Mouse (Mus musculus) lung, embryonic 16.5 days (tissue): ENCODE measurements around the gene Zfp949. TPM values are rescaled to one million over a fixed set of nuclear protein-coding genes. Genes with fewer than 3 reads are reported as not detected.
A peak's percentile ranks its signal among the peaks of the same experiment; 100 is the strongest.

Experiments used
- ATAC-seq: fragments of 200-750 bp; cut with Nextera tagmentation; 2 replicates; pipeline ENCODE4 v1.8.0; 2017; ENCODE audit warnings: low read depth, mild to moderate bottlenecking, moderate library complexity
- H3K27ac ChIP-seq: fragments of 300-500 bp; sonication (generic); 2 replicates; pipeline ENCODE4 v1.5.1; 2014; ENCODE audit warnings: mild to moderate bottlenecking, control low read depth, low read length
- H3K27me3 ChIP-seq: fragments of 300-500 bp; sonication (generic); 2 replicates; pipeline ENCODE4 v1.6.1; 2014; ENCODE audit warnings: low read depth, low read length, mixed read lengths; ENCODE audit not compliant: control insufficient read depth, insufficient read depth
- H3K36me3 ChIP-seq: fragments of 300-500 bp; sonication (generic); 2 replicates; pipeline ENCODE4 v1.6.1; 2014; ENCODE audit warnings: low read length; ENCODE audit not compliant: control insufficient read depth, insufficient read depth
- H3K4me1 ChIP-seq: fragments of 300-500 bp; sonication (generic); replicated peaks from 2 replicates; pipeline ENCODE4 v1.6.1; 2014; ENCODE audit warnings: low read length, mixed read lengths; ENCODE audit not compliant: control insufficient read depth, insufficient read depth
- H3K4me2 ChIP-seq: fragments of 300-500 bp; sonication (generic); 2 replicates; pipeline ENCODE4 v1.6.1; 2014; ENCODE audit warnings: low read depth, low read length, control low read depth
- H3K4me3 ChIP-seq: fragments of 300-500 bp; sonication (generic); 2 replicates; pipeline ENCODE4 v1.5.1; 2014; ENCODE audit warnings: mild to moderate bottlenecking, low read length, control low read depth
- H3K9ac ChIP-seq: fragments of 300-500 bp; sonication (generic); 2 replicates; pipeline ENCODE4 v1.6.1; 2014; ENCODE audit warnings: low read length, control low read depth
- H3K9me3 ChIP-seq: fragments of 300-500 bp; sonication (generic); 2 replicates; pipeline ENCODE4 v1.6.1; 2016; ENCODE audit warnings: low read length; ENCODE audit not compliant: control insufficient read depth
- WGBS: fragments of 180-500 bp; shearing (Covaris S2); extraction: QIAGEN DNeasy Blood & Tissue Kit; methylation state at CpG from one replicate; pipeline ENCODE4 v1.1.7; 2014; 5-methylcytosine and 5-hydroxymethylcytosine counted together
- polyA plus RNA-seq: library from polyadenylated mRNA; unstranded; fragments of >200 nt; fragmentation: Nextera tagmentation; extraction: Ambion mirVana; gene quantifications from 2 replicates; pipeline ENCODE4 v1.2.1, GENCODE M21; 2015

The Zfp949 gene
- polyA plus RNA-seq, 1 experiment from 2014 or later = 12.5 TPM

GRCm38 (mm10) chr9:88521961-88522568, 25.8 kb upstream of the Zfp949 start:
- Histone ChIP-seq H3K4me2 (peak overlapping the region; percentile 55), H3K27ac (peak overlapping the region; percentile 94), H3K27me3 (no peaks in the 10 kb centered on the region), H3K36me3 (peaks cover 10% of the 10 kb centered on the region), H3K9me3 (no peaks in the 10 kb centered on the region), H3K4me3 (peak overlapping the region; percentile 67), H3K9ac (peak overlapping the region; percentile 83), H3K4me1 (peaks cover 9% of the 10 kb centered on the region)
- ATAC-seq = no peak
- under 1% methylated on average over 10 of the region's 10 CpGs for WGBS

DNA sequence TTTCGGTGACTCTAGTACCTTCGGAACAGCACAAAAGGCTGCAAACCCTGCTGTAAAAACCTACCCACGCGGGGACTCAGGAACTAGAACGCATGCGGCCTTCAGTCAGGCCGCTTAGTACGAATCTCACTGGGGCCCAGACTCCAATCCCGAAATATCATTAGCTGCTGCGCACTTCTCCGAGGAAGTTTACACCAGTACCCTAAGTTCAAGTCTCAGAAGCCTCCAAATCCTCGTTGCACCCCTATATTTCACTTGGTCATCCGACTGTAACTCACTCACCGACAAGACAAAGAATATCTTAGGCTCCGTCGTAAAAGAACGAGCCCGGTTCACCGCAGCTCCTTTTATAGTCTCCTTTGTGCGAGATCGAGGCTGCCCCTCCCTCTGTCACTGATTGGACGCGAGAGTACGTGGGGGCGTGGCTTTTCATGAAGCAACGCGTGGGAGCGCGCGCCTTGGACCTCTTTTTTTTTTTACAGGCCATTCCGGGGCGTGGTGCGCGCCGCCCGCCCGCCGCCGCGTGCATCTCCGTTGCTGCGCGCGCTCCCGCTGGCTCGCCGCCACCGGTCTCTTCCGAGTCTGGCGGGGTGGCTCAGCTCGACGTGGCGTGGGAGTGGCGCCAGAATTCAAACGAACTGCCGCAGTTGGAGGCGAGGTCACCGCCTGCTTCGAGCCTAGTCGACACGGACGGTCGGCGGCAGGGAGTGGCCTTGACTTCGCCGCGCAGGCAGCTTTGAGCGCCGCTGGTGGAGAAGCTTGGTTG, 25.1 kb upstream of the Zfp949 start:
- Histone ChIP-seq H3K27me3 (no peaks in the 10 kb centered on the region), H3K9me3 (no peaks in the 10 kb centered on the region), H3K4me2 (peak overlapping the region; percentile 85), H3K36me3 (peaks cover 10% of the 10 kb centered on the region), H3K4me1 (peaks cover 9% of the 10 kb centered on the region), H3K4me3 (peak overlapping the region; percentile 67), H3K27ac (peak overlapping the region; percentile 94), H3K9ac (peak overlapping the region; percentile 83)
- WGBS = under 1% methylated on average over 69 of the region's 69 CpGs
- ATAC-seq = peak; percentile 96

GRCm38 (mm10) chr9:88523335-88523668, 24.5 kb upstream of the Zfp949 start:
- Histone ChIP-seq H3K4me3 (peak overlapping the region; percentile 67), H3K27me3 (no peaks in the 10 kb centered on the region), H3K9ac (peak overlapping the region; percentile 71), H3K4me1 (peaks cover 9% of the 10 kb centered on the region), H3K9me3 (no peaks in the 10 kb centered on the region), H3K27ac (peak overlapping the region; percentile 94), H3K36me3 (peaks cover 10% of the 10 kb centered on the region), H3K4me2 (peak overlapping the region; percentile 85)
- ATAC-seq = no peak
- WGBS = under 1% methylated on average over 16 of the region's 16 CpGs

- no peak overlapping the region for H3K4me3 ChIP-seq
- H3K4me2 ChIP-seq = no peak overlapping the region
- peaks cover 9% of the 10 kb centered on the region for H3K4me1 ChIP-seq
- peaks cover 10% of the 10 kb centered on the region for H3K36me3 ChIP-seq
- H3K27me3 ChIP-seq = no peaks in the 10 kb centered on the region
- H3K9me3 ChIP-seq = no peaks in the 10 kb centered on the region
- WGBS = 91% methylated on average over 2 of the region's 2 CpGs
- ATAC-seq = no peak
- H3K27ac ChIP-seq = no peak overlapping the region
- H3K9ac ChIP-seq = no peak overlapping the region
These were observed 23.5 kb upstream of the Zfp949 start for GRCm38 (mm10) chr9:88524367-88524766.

- WGBS = 65% methylated on average over 3 of the region's 3 CpGs
These were observed 23.0 kb upstream of the Zfp949 start for GRCm38 (mm10) chr9:88524796-88525195.

DNA sequence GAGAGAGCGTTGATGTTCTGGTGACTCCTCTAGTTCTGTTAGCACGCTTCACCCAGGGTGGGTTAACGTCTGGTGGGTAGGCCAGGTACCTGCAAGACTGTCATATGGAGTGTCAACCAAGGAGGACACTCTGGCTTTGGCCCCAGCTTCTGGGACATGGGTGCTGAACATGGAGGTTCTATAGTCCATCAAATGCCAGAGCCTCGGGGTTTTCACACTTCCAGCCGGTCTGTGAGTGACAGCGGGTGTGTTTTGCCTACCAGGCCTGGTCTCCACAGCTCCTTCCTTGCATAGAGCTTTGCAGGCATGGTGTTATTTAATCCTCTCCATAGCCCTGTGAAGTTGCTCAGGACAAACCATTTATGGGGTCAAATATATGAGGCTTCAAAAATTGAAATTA, 22.5 kb upstream of the Zfp949 start:
- Histone ChIP-seq H3K36me3 (peaks cover 6% of the 10 kb centered on the region), H3K9ac (no peak overlapping the region), H3K27me3 (no peaks in the 10 kb centered on the region), H3K4me1 (peaks cover 8% of the 10 kb centered on the region), H3K27ac (no peak overlapping the region), H3K4me2 (no peak overlapping the region), H3K9me3 (no peaks in the 10 kb centered on the region), H3K4me3 (no peak overlapping the region)
- ATAC-seq = no peak
- WGBS = 89% methylated on average over 6 of the region's 6 CpGs

More at GRCm38 (mm10) chr9:88524796-88525195, 23.0 kb upstream of the Zfp949 start:
- Histone ChIP-seq H3K9me3 (no peaks in the 10 kb centered on the region), H3K36me3 (peaks cover 10% of the 10 kb centered on the region), H3K4me2 (no peak overlapping the region), H3K27me3 (no peaks in the 10 kb centered on the region), H3K4me1 (peaks cover 9% of the 10 kb centered on the region), H3K9ac (no peak overlapping the region), H3K27ac (no peak overlapping the region), H3K4me3 (no peak overlapping the region)
- ATAC-seq = no peak

DNA sequence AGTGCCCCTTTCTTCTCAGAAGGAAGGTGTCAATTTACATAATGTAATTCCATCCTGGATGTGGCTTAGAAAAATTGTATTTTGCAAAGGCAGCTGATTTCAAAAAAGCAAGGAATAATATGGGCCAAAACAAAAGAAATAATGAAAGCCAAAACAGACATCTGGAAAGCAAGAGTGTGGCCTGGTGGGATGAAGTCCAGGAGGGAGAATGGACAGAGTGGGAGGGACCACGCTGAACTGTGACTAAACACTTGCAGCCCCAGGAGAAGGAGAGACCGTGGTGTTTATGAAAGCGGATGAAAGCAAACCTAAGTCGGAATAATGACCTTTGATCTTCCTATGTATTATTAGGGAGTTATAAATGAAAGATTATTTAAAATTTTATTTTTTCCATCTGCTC, 19.9 kb upstream of the Zfp949 start:
- H3K36me3 ChIP-seq = no peaks in the 10 kb centered on the region
- no peaks in the 10 kb centered on the region for H3K27me3 ChIP-seq
- no peaks in the 10 kb centered on the region for H3K9me3 ChIP-seq
- no peak overlapping the region for H3K4me3 ChIP-seq
- no peak overlapping the region for H3K4me2 ChIP-seq
- 65% methylated on average over 4 of the region's 4 CpGs for WGBS
- H3K27ac ChIP-seq = no peak overlapping the region
- no peak for ATAC-seq
- H3K9ac ChIP-seq = no peak overlapping the region
- H3K4me1 ChIP-seq = no peaks in the 10 kb centered on the region

- ATAC-seq = no peak
These were observed 19.1 kb upstream of the Zfp949 start for GRCm38 (mm10) chr9:88528736-88529135.

DNA sequence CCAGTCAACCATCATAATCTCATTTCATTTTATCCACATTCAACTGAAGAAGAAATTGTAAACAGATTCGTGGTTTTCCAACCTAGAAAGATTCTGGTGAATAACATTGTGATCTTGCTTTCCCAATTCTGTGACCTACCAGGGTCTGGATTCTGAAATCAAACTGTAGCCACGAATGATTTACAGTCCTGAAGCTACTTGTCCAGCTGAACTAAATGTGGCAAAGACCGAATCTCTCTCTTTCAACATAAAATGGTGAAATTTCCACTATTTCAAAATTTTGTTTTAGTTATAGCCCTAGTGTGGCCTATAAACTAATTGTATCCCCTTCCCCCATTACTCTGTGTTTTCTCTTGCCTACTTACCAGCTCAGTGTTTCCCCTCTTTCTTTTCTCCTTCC, 18.2 kb upstream of the Zfp949 start:
- H3K4me3 ChIP-seq = no peak overlapping the region
- H3K27me3 ChIP-seq = no peaks in the 10 kb centered on the region

More at GRCm38 (mm10) chr9:88528736-88529135, 19.1 kb upstream of the Zfp949 start:
- WGBS = 88% methylated on average over 5 of the region's 5 CpGs
- H3K27me3 ChIP-seq = no peaks in the 10 kb centered on the region
- H3K9me3 ChIP-seq = no peaks in the 10 kb centered on the region
- no peak overlapping the region for H3K9ac ChIP-seq
- no peak overlapping the region for H3K4me2 ChIP-seq
- no peaks in the 10 kb centered on the region for H3K36me3 ChIP-seq
- no peak overlapping the region for H3K4me3 ChIP-seq
- H3K27ac ChIP-seq = no peak overlapping the region
- H3K4me1 ChIP-seq = no peaks in the 10 kb centered on the region

More for the DNA sequence above, 18.2 kb upstream of the Zfp949 start:
- no peaks in the 10 kb centered on the region for H3K4me1 ChIP-seq
- 77% methylated on average over 3 of the region's 3 CpGs for WGBS
- H3K9me3 ChIP-seq = no peaks in the 10 kb centered on the region
- no peak for ATAC-seq
- no peak overlapping the region for H3K4me2 ChIP-seq
- no peak overlapping the region for H3K27ac ChIP-seq
- H3K36me3 ChIP-seq = no peaks in the 10 kb centered on the region
- H3K9ac ChIP-seq = no peak overlapping the region
